Mouse (Mus musculus) forebrain, embryonic 11.5 days (tissue): ENCODE results near the gene Prdm11. TPM values are rescaled to one million over a fixed set of nuclear protein-coding genes. Genes with fewer than 3 reads are reported as not detected.

Experiments used
- ATAC-seq: fragments of 200-750 bp; cut with Nextera tagmentation; replicated peaks from 2 replicates; pipeline ENCODE4 v1.8.0; 2017; ENCODE audit warnings: moderate TSS enrichment; ENCODE audit not compliant: low FRiP score
- DNase-seq: peaks from one replicate; pipeline ENCODE4 v3.0.0-alpha.2; 2017; ENCODE audit warnings: low spot score
- H3K27ac ChIP-seq: fragments of 300-500 bp; sonication (generic); 2 replicates; pipeline ENCODE4 v1.5.1; 2014; ENCODE audit warnings: low read depth, low read length
- H3K27me3 ChIP-seq: fragments of 300-500 bp; sonication (generic); 2 replicates; pipeline ENCODE4 v1.6.1; 2014; ENCODE audit warnings: mild to moderate bottlenecking, low read length, mixed read lengths; ENCODE audit not compliant: control insufficient read depth, insufficient read depth
- H3K36me3 ChIP-seq: fragments of 300-500 bp; sonication (generic); 2 replicates; pipeline ENCODE4 v1.6.1; 2014; ENCODE audit warnings: mild to moderate bottlenecking, low read length, moderate library complexity, mixed read lengths; ENCODE audit not compliant: control insufficient read depth, insufficient read depth
- H3K4me1 ChIP-seq: fragments of 300-500 bp; sonication (generic); replicated peaks from 2 replicates; pipeline ENCODE4 v1.6.1; 2014; ENCODE audit warnings: low read length, mixed read lengths; ENCODE audit not compliant: control insufficient read depth, insufficient read depth
- H3K4me2 ChIP-seq: fragments of 300-500 bp; sonication (generic); 2 replicates; pipeline ENCODE4 v1.6.1; 2014; ENCODE audit warnings: low read depth, mild to moderate bottlenecking, low read length, moderate library complexity, mixed read lengths; ENCODE audit not compliant: severe bottlenecking
- H3K4me3 ChIP-seq: fragments of 300-500 bp; sonication (generic); 2 replicates; pipeline ENCODE4 v1.5.1; 2014; ENCODE audit warnings: low read depth, low read length
- H3K9ac ChIP-seq: fragments of 300-500 bp; sonication (generic); 2 replicates; pipeline ENCODE4 v1.6.1; 2014; ENCODE audit warnings: low read length
- H3K9me3 ChIP-seq: fragments of 300-500 bp; sonication (generic); 2 replicates; pipeline ENCODE4 v1.6.1; 2016; ENCODE audit warnings: low read length, mixed read lengths; ENCODE audit not compliant: control insufficient read depth
- WGBS: fragments of 180-500 bp; shearing (Covaris S2); extraction: QIAGEN DNeasy Blood & Tissue Kit; methylation state at CpG from one replicate; pipeline ENCODE4 v1.1.7; 2014; 5-methylcytosine and 5-hydroxymethylcytosine counted together
- polyA plus RNA-seq: library from polyadenylated mRNA; unstranded; fragments of >200 nt; fragmentation: Nextera tagmentation; extraction: Ambion mirVana; gene quantifications from 2 replicates; pipeline ENCODE4 v1.2.1, GENCODE M21; 2014

The Prdm11 gene
- polyA plus RNA-seq, 1 experiment from 2014 or later, result 1.8 TPM

- DNase-seq, result no peak
- no peaks in the 10 kb centered on the region for H3K36me3 ChIP-seq
- no peaks in the 10 kb centered on the region for H3K9me3 ChIP-seq
- H3K4me3 ChIP-seq, result no peak overlapping the region
- no peak for ATAC-seq
- H3K27ac ChIP-seq, result no peak overlapping the region
- no peaks in the 10 kb centered on the region for H3K27me3 ChIP-seq
- H3K4me2 ChIP-seq, result no peak overlapping the region
- H3K9ac ChIP-seq, result no peak overlapping the region
- H3K4me1 ChIP-seq, result no peaks in the 10 kb centered on the region
- 88% methylated on average over 11 of the region's 11 CpGs for WGBS
Observed at GRCm38 (mm10) chr2:92945824-92946598, 100.0 kb downstream of the Prdm11 start.

- Histone ChIP-seq H3K4me2 (no peak overlapping the region), H3K9ac (no peak overlapping the region), H3K4me1 (no peaks in the 10 kb centered on the region), H3K4me3 (no peak overlapping the region), H3K9me3 (no peaks in the 10 kb centered on the region), H3K27me3 (no peaks in the 10 kb centered on the region), H3K27ac (no peak overlapping the region), H3K36me3 (no peaks in the 10 kb centered on the region)
- ATAC-seq (no peak), DNase-seq (no peak)
- 93% methylated on average over 11 of the region's 11 CpGs for WGBS
Observed at GRCm38 (mm10) chr2:92945125-92945746, 100.7 kb downstream of the Prdm11 start.

- no peaks in the 10 kb centered on the region for H3K36me3 ChIP-seq
- DNase-seq (no peak), ATAC-seq (no peak)
- H3K27ac ChIP-seq, result no peak overlapping the region
- no peak overlapping the region for H3K4me3 ChIP-seq
- no peak overlapping the region for H3K9ac ChIP-seq
- no peaks in the 10 kb centered on the region for H3K27me3 ChIP-seq
- no peaks in the 10 kb centered on the region for H3K4me1 ChIP-seq
- WGBS, result 91% methylated on average over 3 of the region's 3 CpGs
- no peak overlapping the region for H3K4me2 ChIP-seq
- no peaks in the 10 kb centered on the region for H3K9me3 ChIP-seq
Observed at GRCm38 (mm10) chr2:92944356-92944755, 101.6 kb downstream of the Prdm11 start.

- Histone ChIP-seq H3K27ac (no peak overlapping the region), H3K36me3 (no peaks in the 10 kb centered on the region), H3K4me1 (no peaks in the 10 kb centered on the region), H3K9me3 (no peaks in the 10 kb centered on the region), H3K4me2 (no peak overlapping the region), H3K4me3 (no peak overlapping the region), H3K27me3 (no peaks in the 10 kb centered on the region), H3K9ac (no peak overlapping the region)
- DNase-seq (no peak), ATAC-seq (no peak)
- WGBS, result 88% methylated on average over 3 of the region's 3 CpGs
Observed at GRCm38 (mm10) chr2:92943406-92943805, 102.6 kb downstream of the Prdm11 start.

- Histone ChIP-seq H3K4me3 (no peak overlapping the region), H3K4me1 (no peaks in the 10 kb centered on the region), H3K36me3 (no peaks in the 10 kb centered on the region), H3K27ac (no peak overlapping the region), H3K4me2 (no peak overlapping the region), H3K9ac (no peak overlapping the region), H3K27me3 (no peaks in the 10 kb centered on the region), H3K9me3 (no peaks in the 10 kb centered on the region)
- no peak for DNase-seq
- 87% methylated on average over 3 of the region's 3 CpGs for WGBS
- ATAC-seq, result no peak
Observed at GRCm38 (mm10) chr2:92941463-92941862, 104.5 kb downstream of the Prdm11 start.

- Histone ChIP-seq H3K4me2 (no peak overlapping the region), H3K4me1 (no peaks in the 10 kb centered on the region), H3K9me3 (no peaks in the 10 kb centered on the region), H3K36me3 (no peaks in the 10 kb centered on the region), H3K9ac (no peak overlapping the region), H3K27ac (no peak overlapping the region), H3K4me3 (no peak overlapping the region), H3K27me3 (no peaks in the 10 kb centered on the region)
- no peak for DNase-seq
- ATAC-seq, result no peak
- WGBS, result 88% methylated on average over 9 of the region's 9 CpGs
Observed at GRCm38 (mm10) chr2:92940963-92941362, 105.0 kb downstream of the Prdm11 start.

GRCm38 (mm10) chr2:92938827-92939226, 107.1 kb downstream of the Prdm11 start:
- ATAC-seq (no peak), DNase-seq (no peak)
- no peak overlapping the region for H3K9ac ChIP-seq
- WGBS, result 95% methylated on average over 6 of the region's 7 CpGs
- H3K4me1 ChIP-seq, result no peaks in the 10 kb centered on the region
- no peak overlapping the region for H3K4me2 ChIP-seq
- no peaks in the 10 kb centered on the region for H3K36me3 ChIP-seq
- no peaks in the 10 kb centered on the region for H3K27me3 ChIP-seq
- no peak overlapping the region for H3K4me3 ChIP-seq
- H3K9me3 ChIP-seq, result no peaks in the 10 kb centered on the region
- no peak overlapping the region for H3K27ac ChIP-seq

GRCm38 (mm10) chr2:92938063-92938462, 107.9 kb downstream of the Prdm11 start:
- H3K4me1 ChIP-seq, result no peaks in the 10 kb centered on the region
- no peak overlapping the region for H3K4me3 ChIP-seq
- H3K9me3 ChIP-seq, result no peaks in the 10 kb centered on the region
- H3K27ac ChIP-seq, result no peak overlapping the region
- H3K4me2 ChIP-seq, result no peak overlapping the region
- H3K9ac ChIP-seq, result no peak overlapping the region
- no peaks in the 10 kb centered on the region for H3K27me3 ChIP-seq
- 94% methylated on average over 5 of the region's 5 CpGs for WGBS
- ATAC-seq (no peak), DNase-seq (no peak)
- no peaks in the 10 kb centered on the region for H3K36me3 ChIP-seq

- no peak for ATAC-seq
Observed at GRCm38 (mm10) chr2:92935483-92935882, 110.5 kb downstream of the Prdm11 start.

More at GRCm38 (mm10) chr2:92935483-92935882, 110.5 kb downstream of the Prdm11 start:
- Histone ChIP-seq H3K27me3 (no peaks in the 10 kb centered on the region), H3K9me3 (no peaks in the 10 kb centered on the region), H3K36me3 (no peaks in the 10 kb centered on the region), H3K4me3 (no peak overlapping the region), H3K4me1 (no peaks in the 10 kb centered on the region), H3K9ac (no peak overlapping the region), H3K27ac (no peak overlapping the region), H3K4me2 (no peak overlapping the region)
- 67% methylated on average over 3 of the region's 3 CpGs for WGBS
- no peak for DNase-seq
